Mouse (Mus musculus) liver, postnatal 0 days (tissue): ENCODE measurements around the gene Crtc1. TPM values are rescaled to one million over a fixed set of nuclear protein-coding genes. Genes with fewer than 3 reads are reported as not detected.

Experiments used
- ATAC-seq: fragments of 200-750 bp; cut with Nextera tagmentation; 2 replicates; pipeline ENCODE4 v1.8.0; 2017; ENCODE audit warnings: mild to moderate bottlenecking, moderate library complexity
- DNase-seq: peaks from one replicate; pipeline ENCODE4 v3.0.0-alpha.2; 2016
- H3K27ac ChIP-seq: fragments of 300-500 bp; sonication (generic); 2 replicates; pipeline ENCODE4 v1.5.1; 2014; ENCODE audit warnings: antibody characterized with exemption, moderate library complexity, mild to moderate bottlenecking, low read depth
- H3K27me3 ChIP-seq: fragments of 300-500 bp; sonication (generic); 2 replicates; pipeline ENCODE4 v1.6.1; 2014; ENCODE audit warnings: low read length, control low read depth, mixed read lengths; ENCODE audit not compliant: insufficient read depth
- H3K36me3 ChIP-seq: fragments of 300-500 bp; sonication (generic); replicated peaks from 2 replicates; pipeline ENCODE4 v1.6.1; 2014; ENCODE audit warnings: mild to moderate bottlenecking, control low read depth, low read length, moderate library complexity, mixed read lengths; ENCODE audit not compliant: insufficient read depth
- H3K4me1 ChIP-seq: fragments of 300-500 bp; sonication (generic); 2 replicates; pipeline ENCODE4 v1.6.1; 2014; ENCODE audit warnings: antibody characterized with exemption, mild to moderate bottlenecking, control low read depth; ENCODE audit not compliant: insufficient read depth
- H3K4me2 ChIP-seq: fragments of 300-500 bp; sonication (generic); 2 replicates; pipeline ENCODE4 v1.6.1; 2014; ENCODE audit warnings: low read depth, mild to moderate bottlenecking, low read length, moderate library complexity, mixed read lengths
- H3K4me3 ChIP-seq: fragments of 300-500 bp; sonication (generic); 2 replicates; pipeline ENCODE4 v1.5.1; 2014; ENCODE audit warnings: low read depth, low read length
- H3K9ac ChIP-seq: fragments of 300-500 bp; sonication (generic); replicated peaks from 2 replicates; pipeline ENCODE4 v1.6.1; 2014; ENCODE audit warnings: mild to moderate bottlenecking, moderate library complexity
- H3K9me3 ChIP-seq: fragments of 300-500 bp; sonication (generic); 2 replicates; pipeline ENCODE4 v1.6.1; 2016; ENCODE audit warnings: mild to moderate bottlenecking, control low read depth, low read length, mixed read lengths
- CTCF ChIP-seq: sonication (generic); IDR thresholded peaks from 2 replicates; pipeline ENCODE4 v1.5.1; 2016; ENCODE audit warnings: antibody characterized with exemption, low read depth
- EP300 ChIP-seq: IDR thresholded peaks from 2 replicates; pipeline ENCODE4 v1.6.1; 2016; ENCODE audit warnings: antibody characterized with exemption, low read depth, mild to moderate bottlenecking
- WGBS: fragments of 180-500 bp; shearing (Covaris S2); extraction: QIAGEN DNeasy Blood & Tissue Kit; methylation state at CpG from one replicate; pipeline ENCODE4 v1.1.7; 2014; ENCODE audit not compliant: insufficient replicate concordance; 5-methylcytosine and 5-hydroxymethylcytosine counted together
- polyA plus RNA-seq: library from polyadenylated mRNA; unstranded; fragments of >200 nt; fragmentation: Nextera tagmentation; extraction: Ambion mirVana; gene quantifications from 2 replicates; pipeline ENCODE4 v1.2.1, GENCODE M21; 2015

Crtc1 gene
- polyA plus RNA-seq, 1 experiment from 2014 or later, result 2.6 TPM

DNA sequence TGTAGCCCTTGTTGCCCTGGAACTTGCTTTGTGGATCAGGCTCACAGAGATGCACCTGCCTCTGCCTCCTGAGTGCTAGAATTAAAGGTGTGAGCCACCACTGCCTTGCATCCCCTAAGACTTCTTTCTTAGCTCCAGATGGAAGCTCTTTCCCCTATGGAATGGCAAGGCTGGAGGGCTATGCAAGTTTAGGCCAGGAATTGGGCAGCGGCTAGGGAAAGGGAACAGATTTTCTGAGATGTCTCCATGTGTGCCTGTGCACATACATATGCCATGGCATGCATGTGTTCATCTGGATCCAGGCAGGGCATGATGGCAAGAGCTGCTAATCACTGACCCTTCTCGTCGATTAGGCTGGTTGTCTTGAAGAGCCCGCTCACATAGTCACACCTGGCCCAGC is 26.3 kb upstream of the Crtc1 start:
- TF ChIP-seq EP300, result no peak
- TF ChIP-seq CTCF, result no peak
- Histone ChIP-seq H3K9ac (no peak overlapping the region), H3K9me3 (no peaks in the 10 kb centered on the region), H3K36me3 (no peaks in the 10 kb centered on the region), H3K27me3 (no peaks in the 10 kb centered on the region), H3K27ac (no peak overlapping the region), H3K4me3 (no peak overlapping the region), H3K4me2 (no peak overlapping the region), H3K4me1 (peaks cover 29% of the 10 kb centered on the region)
- 91% methylated on average over 4 of the region's 4 CpGs for WGBS
- ATAC-seq (no peak), DNase-seq (no peak)

DNA sequence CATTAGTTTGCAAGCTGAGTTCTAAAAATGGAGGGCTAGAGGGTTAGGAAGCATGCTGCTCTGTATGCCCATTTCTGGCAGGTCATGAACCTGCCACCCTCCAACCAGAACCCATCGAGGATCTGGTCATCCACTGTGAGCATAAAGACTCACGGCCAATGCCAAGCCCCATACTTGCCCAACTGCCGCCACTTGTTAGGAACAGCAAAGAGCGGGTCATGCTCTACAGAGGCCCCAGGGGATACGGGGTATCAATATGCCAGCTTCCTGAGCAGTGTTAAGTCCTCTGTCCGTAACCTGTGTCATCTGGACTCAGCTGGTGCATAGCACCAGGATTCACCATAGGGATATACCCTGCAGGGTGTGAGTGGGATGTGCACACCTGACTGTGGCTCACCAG is 24.8 kb upstream of the Crtc1 start:
- ATAC-seq (no peak), DNase-seq (no peak)
- Histone ChIP-seq H3K4me3 (no peak overlapping the region), H3K27ac (no peak overlapping the region), H3K9me3 (no peaks in the 10 kb centered on the region), H3K4me2 (no peak overlapping the region), H3K9ac (no peak overlapping the region), H3K36me3 (no peaks in the 10 kb centered on the region), H3K27me3 (no peaks in the 10 kb centered on the region), H3K4me1 (peaks cover 25% of the 10 kb centered on the region)
- 89% methylated on average over 6 of the region's 6 CpGs for WGBS
- TF ChIP-seq CTCF (no peak), EP300 (no peak)

DNA sequence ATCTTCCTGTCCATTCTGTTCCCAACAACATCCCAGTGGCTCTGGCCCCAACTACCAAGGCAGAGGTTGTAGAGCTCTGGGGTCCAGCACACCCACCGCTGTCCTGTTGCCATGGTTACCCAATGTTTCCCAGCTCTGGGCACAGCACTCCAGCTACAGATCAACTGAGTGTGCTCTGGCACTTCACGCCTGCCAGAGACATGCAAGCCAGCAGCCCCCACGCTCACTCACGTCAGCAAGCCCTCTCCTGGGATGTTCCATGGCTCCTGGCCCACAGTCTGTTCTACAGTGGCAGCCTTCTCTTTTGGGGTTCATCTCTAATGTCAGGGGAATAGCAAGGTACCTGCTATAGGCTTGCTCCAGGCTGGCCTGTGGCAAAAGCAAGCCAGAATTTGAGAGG is 23.9 kb upstream of the Crtc1 start:
- Histone ChIP-seq H3K9ac (no peak overlapping the region), H3K4me2 (no peak overlapping the region), H3K27me3 (no peaks in the 10 kb centered on the region), H3K4me1 (peaks cover 16% of the 10 kb centered on the region), H3K27ac (no peak overlapping the region), H3K4me3 (no peak overlapping the region), H3K9me3 (no peaks in the 10 kb centered on the region), H3K36me3 (no peaks in the 10 kb centered on the region)
- 89% methylated on average over 4 of the region's 4 CpGs for WGBS
- ATAC-seq (no peak), DNase-seq (no peak)
- TF ChIP-seq EP300, result no peak
- TF ChIP-seq CTCF, result no peak

DNA sequence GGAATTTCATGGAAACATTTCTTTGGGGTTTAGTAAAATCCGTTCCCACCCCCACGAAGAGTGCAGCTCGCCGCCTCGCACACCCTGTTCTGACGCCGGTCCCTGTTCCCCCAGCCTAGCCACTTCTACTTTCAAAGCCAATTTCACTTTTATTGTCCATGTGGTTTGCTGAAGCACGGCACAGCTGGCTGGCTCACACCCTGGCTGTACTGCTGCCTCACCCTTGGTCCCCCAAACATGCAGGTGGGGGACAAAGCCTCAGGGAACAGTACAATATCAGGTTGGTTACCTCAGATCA is 23.1 kb upstream of the Crtc1 start:
- TF ChIP-seq EP300 (no peak), CTCF (no peak)
- 88% methylated on average over 8 of the region's 8 CpGs for WGBS
- H3K36me3 ChIP-seq, result no peaks in the 10 kb centered on the region

DNA sequence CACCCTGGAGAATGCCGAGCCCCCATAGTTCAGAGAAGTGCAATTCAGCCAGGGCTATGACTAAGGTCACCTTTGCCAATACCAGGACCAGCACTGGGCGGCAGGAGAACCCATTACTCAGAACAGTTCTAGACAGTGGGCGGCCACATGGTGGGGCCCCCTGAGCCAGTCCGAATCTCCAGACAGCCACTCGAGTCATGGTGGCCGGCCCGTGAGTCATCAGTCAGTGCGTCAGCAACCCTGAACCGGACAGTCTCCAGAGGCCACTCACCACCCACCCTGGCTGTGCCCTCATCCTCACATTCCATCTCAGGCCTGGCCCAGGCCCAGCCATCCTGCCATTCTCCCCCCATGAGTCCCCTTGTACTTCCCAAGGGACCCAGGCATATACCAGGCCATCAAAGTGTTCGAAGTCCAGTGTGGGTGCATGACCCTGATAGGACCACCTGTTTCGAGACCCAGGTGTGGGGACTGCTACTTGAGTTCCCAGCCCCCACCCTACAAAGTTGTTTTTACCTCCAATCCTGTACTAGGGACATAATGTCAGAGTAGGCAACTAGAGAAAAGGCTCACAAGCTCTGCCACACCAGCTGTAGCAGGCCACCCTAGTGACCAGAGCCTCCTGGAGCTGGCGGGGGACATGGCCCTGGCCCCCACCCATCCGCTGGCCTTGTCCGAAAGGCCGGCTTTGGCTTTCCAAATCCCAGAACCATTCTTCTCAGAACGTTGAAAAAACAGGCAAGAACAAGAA is 22.6 kb upstream of the Crtc1 start:
- peaks cover 6% of the 10 kb centered on the region for H3K4me1 ChIP-seq
- no peak overlapping the region for H3K27ac ChIP-seq
- TF ChIP-seq CTCF, result no peak
- no peak for TF ChIP-seq EP300
- ATAC-seq (no peak), DNase-seq (no peak)
- H3K9me3 ChIP-seq, result no peaks in the 10 kb centered on the region
- 84% methylated on average over 16 of the region's 16 CpGs for WGBS
- H3K9ac ChIP-seq, result no peak overlapping the region
- no peaks in the 10 kb centered on the region for H3K36me3 ChIP-seq
- H3K4me3 ChIP-seq, result no peak overlapping the region
- H3K4me2 ChIP-seq, result no peak overlapping the region
- H3K27me3 ChIP-seq, result no peaks in the 10 kb centered on the region

More for the DNA sequence above, 23.1 kb upstream of the Crtc1 start:
- no peaks in the 10 kb centered on the region for H3K9me3 ChIP-seq
- no peak overlapping the region for H3K4me2 ChIP-seq
- H3K27me3 ChIP-seq, result no peaks in the 10 kb centered on the region
- no peak overlapping the region for H3K9ac ChIP-seq
- DNase-seq (no peak), ATAC-seq (no peak)
- H3K27ac ChIP-seq, result no peak overlapping the region
- no peak overlapping the region for H3K4me3 ChIP-seq
- H3K4me1 ChIP-seq, result peaks cover 11% of the 10 kb centered on the region

DNA sequence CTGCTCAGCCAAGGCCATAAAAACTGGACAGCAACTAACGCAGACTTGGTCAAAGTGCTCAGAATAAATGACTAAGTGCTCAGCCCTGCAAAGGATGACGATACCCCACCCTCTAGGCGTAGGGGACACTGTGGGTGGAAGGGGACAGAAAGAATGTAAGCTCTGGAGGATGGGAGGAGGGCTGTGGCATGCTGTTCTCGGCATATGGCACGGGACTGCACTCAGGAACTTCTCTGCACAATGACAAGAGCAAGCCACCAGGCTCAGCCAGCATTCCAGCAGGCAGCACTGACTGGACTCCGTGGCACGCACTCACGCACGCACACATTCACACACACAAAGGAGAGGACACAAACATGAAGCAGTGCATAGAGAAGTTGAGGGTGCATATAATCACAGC is 21.2 kb upstream of the Crtc1 start:
- TF ChIP-seq EP300 (no peak), CTCF (no peak)
- Histone ChIP-seq H3K27me3 (no peaks in the 10 kb centered on the region), H3K4me2 (no peak overlapping the region), H3K9ac (no peak overlapping the region), H3K36me3 (no peaks in the 10 kb centered on the region), H3K27ac (no peak overlapping the region), H3K4me3 (no peak overlapping the region), H3K9me3 (no peaks in the 10 kb centered on the region), H3K4me1 (no peaks in the 10 kb centered on the region)
- 89% methylated on average over 9 of the region's 9 CpGs for WGBS
- ATAC-seq (no peak), DNase-seq (no peak)
